9 mouse cellular contexts compared by ENCODE assay signal in genomic region chr19:6663391-6663790, GRCm38 (mm10).
A peak's percentile ranks its signal among the peaks of the same experiment; 100 is the strongest.
DNase-seq lines count a peak whose midpoint lies in the region; ATAC-seq and TF ChIP-seq lines count a peak whose summit lies in the region.
"Had no signal": no experiment of that assay in that cellular context is flagged by ENCODE, and none has a peak within 500 bp of the region (broad histone marks: within the 10 kb centered on the region; RNA-seq: fewer than 3 reads in every experiment).

No protein-coding gene starts in this region.

- peak; percentile 82 for ATAC-seq in forebrain, embryonic 12.5 days (ENCODE audit: low FRiP score)

- TF ChIP-seq CTCF in layer of hippocampus, adult 2 months (conservative IDR thresholded peaks at IDR 0.05): peak; percentile 94

- peak overlapping the region in 1 of 2 experiments; percentile 35; a peak in 1 of 4 replicates for H3K4me3 ChIP-seq in ES-E14 (ENCODE audit: insufficient read depth in 1 of 2, low read depth in 1 of 2, low read length in 2 of 2, poor library complexity in 1 of 2, severe bottlenecking in 1 of 2)
- H3K4me3 ChIP-seq in forebrain, embryonic 12.5 days (replicated peaks): no peak overlapping the region
- no peak overlapping the region for H3K4me3 ChIP-seq in layer of hippocampus, adult 2 months
- H3K4me3 ChIP-seq: limb, embryonic 15.5 days had no signal

- intact Hi-C loops in heart, postnatal 36 days (cut with DNase I): loop anchor here (1.0 to 5.0 kb wide), 2 partner anchors 86 to 174 kb away; no protein-coding TSS in a partner anchor

- H3K9ac ChIP-seq in ES-E14 (ENCODE audit: insufficient read depth, low read depth, low read length, poor library complexity, severe bottlenecking): no peak overlapping the region
- no peak overlapping the region for H3K9ac ChIP-seq in forebrain, embryonic 12.5 days
- H3K9ac ChIP-seq: limb, embryonic 15.5 days had no signal

- in situ Hi-C loops in ES-E14 (cut with MboI; ENCODE audit: low sequenced_read_pairs in 2 of 2, unreplicated experiment in 2 of 2): no loop called here

- no peaks in the 10 kb centered on the region for H3K27me3 ChIP-seq in forebrain, embryonic 12.5 days

- no peaks in the 10 kb centered on the region for H3K36me3 ChIP-seq in ES-E14 (ENCODE audit: control insufficient read depth, insufficient read depth, low read length, poor library complexity, severe bottlenecking)
- H3K36me3 ChIP-seq in forebrain, embryonic 12.5 days (replicated peaks): no peaks in the 10 kb centered on the region
- H3K36me3 ChIP-seq: limb, embryonic 15.5 days had no signal

- peak overlapping the region; percentile 21; the same call in 1 of the 2 replicates for H3K27ac ChIP-seq in ES-E14 (ENCODE audit: insufficient read depth, low read depth, low read length, poor library complexity, severe bottlenecking)
- H3K27ac ChIP-seq in forebrain, embryonic 12.5 days: no peak overlapping the region
- H3K27ac ChIP-seq in layer of hippocampus, adult 2 months: no peak overlapping the region
- H3K27ac ChIP-seq: limb, embryonic 15.5 days had no signal

- peak; percentile 81 for DNase-seq in ES-E14 (ENCODE audit: low read depth, low spot score)
- peak; percentile 57 for DNase-seq in c-Kit-positive CD71-positive TER-119-positive erythroid progenitor cells, embryonic 14.5 days (ENCODE audit: low spot score)
- DNase-seq in heart, postnatal 36 days: peak; percentile 81 to 86
- DNase-seq in layer of hippocampus, adult 2 months (ENCODE audit: low spot score in 2 of 2): peak; percentile 89 to 94
- DNase-seq in lung, postnatal 14 days: peak; percentile 88
- peak; percentile 67 for DNase-seq in retina, adult 2 months (ENCODE audit: low read depth, low spot score)
- DNase-seq in thymus, postnatal 36 days: peak; percentile 66 to 70

- under 1% methylated on average over 10 of the region's 10 CpGs for WGBS in forebrain, embryonic 12.5 days

- 0 out of 2 replicates have a peak overlapping the region, but pooled peaks have one; percentile 8 for H3K4me2 ChIP-seq in forebrain, embryonic 12.5 days
- H3K4me2 ChIP-seq: limb, embryonic 15.5 days had no signal

- H3K9me3 ChIP-seq in ES-E14 (ENCODE audit: control insufficient read depth, insufficient read depth, low read depth, low read length): no peaks in the 10 kb centered on the region
- no peaks in the 10 kb centered on the region for H3K9me3 ChIP-seq in forebrain, embryonic 12.5 days
- H3K9me3 ChIP-seq: limb, embryonic 15.5 days had no signal

- peaks cover 4 to 27% of the 10 kb centered on the region in 2 experiments; a peak in 2 of 4 replicates for H3K4me1 ChIP-seq in ES-E14 (ENCODE audit: control insufficient read depth in 2 of 2, insufficient read depth in 2 of 2, low read length in 2 of 2, poor library complexity in 1 of 2)
- peaks cover 10% of the 10 kb centered on the region; the same call in 1 of the 2 replicates for H3K4me1 ChIP-seq in forebrain, embryonic 12.5 days

TF ChIP-seq in ES-E14, 5 proteins besides CTCF, POLR2A, EP300 and RAD21:
- TF ChIP-seq MAFK (IDR thresholded peaks at IDR 0.05; ENCODE audit: insufficient read depth, low read depth, low read length): no peak
- TF ChIP-seq CHD2 (IDR thresholded peaks at IDR 0.05; ENCODE audit: low read depth, low read length): no peak
- no peak for TF ChIP-seq ZNF384 (IDR thresholded peaks at IDR 0.05; ENCODE audit: low read depth, low read length)
- TF ChIP-seq HCFC1 (IDR thresholded peaks at IDR 0.05; ENCODE audit: borderline replicate concordance, insufficient read depth, low read length): no peak
- peak; percentile 37; the same call in 1 of the 2 replicates for TF ChIP-seq ZC3H11A (IDR thresholded peaks at IDR 0.05; ENCODE audit: borderline replicate concordance, low read depth, low read length)
TF ChIP-seq in ES-E14: peak in this region for 1.
